In genomic region chr6:85346028-85346634, GRCm38 (mm10) we compare ENCODE assay signal across 8 mouse cellular contexts. TPM values are rescaled to one million over a fixed set of nuclear protein-coding genes. Genes with fewer than 3 reads are reported as not detected.
DNase-seq lines count a peak whose midpoint lies in the region; ATAC-seq and TF ChIP-seq lines count a peak whose summit lies in the region.

No protein-coding gene starts in this region.

- H3K4me2 ChIP-seq in intestine, embryonic 14.5 days (ENCODE audit: low read length), result no peak overlapping the region

- 39% methylated on average over 6 of the region's 6 CpGs for WGBS in intestine, embryonic 14.5 days
- WGBS in midbrain, embryonic 10.5 days, result 43% methylated on average over 6 of the region's 6 CpGs

- intact Hi-C loops in gastrocnemius, postnatal 14 days (cut with DNase I; ENCODE audit: low total_unique reads), result loop anchor here (5.0 kb wide), 1 partner anchor 46 kb away; no protein-coding TSS in a partner anchor
- intact Hi-C loops in left cerebral cortex, postnatal 10 days (cut with DNase I), result loop anchor here (5.0 kb wide), 1 partner anchor 46 kb away; no protein-coding TSS in a partner anchor

- H3K27me3 ChIP-seq in intestine, embryonic 14.5 days (replicated peaks; ENCODE audit: control insufficient read depth, insufficient read depth, low read length), result no peaks in the 10 kb centered on the region
- H3K27me3 ChIP-seq in midbrain, embryonic 10.5 days (ENCODE audit: low read depth, poor library complexity, severe bottlenecking), result peaks cover 31% of the 10 kb centered on the region

- peak; percentile 83 for ATAC-seq in intestine, embryonic 14.5 days (replicated peaks; ENCODE audit: low FRiP score, low TSS enrichment, low read depth)

- H3K27ac ChIP-seq in cortical plate, adult 2 months (ENCODE audit: insufficient read depth, low read length), result no peak overlapping the region
- H3K27ac ChIP-seq in intestine, embryonic 14.5 days (ENCODE audit: low read depth), result no peak overlapping the region
- H3K27ac ChIP-seq in midbrain, embryonic 10.5 days (replicated peaks), result no peak overlapping the region; the same call in 1 of the 2 replicates

- H3K9ac ChIP-seq in intestine, embryonic 14.5 days (ENCODE audit: low read length), result no peak overlapping the region

- H3K4me1 ChIP-seq in cortical plate, adult 2 months (ENCODE audit: control insufficient read depth, insufficient read depth, low read length), result peaks cover 3% of the 10 kb centered on the region; the same call in 1 of the 2 replicates
- H3K4me1 ChIP-seq in intestine, embryonic 14.5 days (replicated peaks; ENCODE audit: control insufficient read depth, insufficient read depth, low read length), result no peaks in the 10 kb centered on the region
- peaks cover 4% of the 10 kb centered on the region; the same call in 1 of the 2 replicates for H3K4me1 ChIP-seq in midbrain, embryonic 10.5 days

- H3K36me3 ChIP-seq in intestine, embryonic 14.5 days (ENCODE audit: control insufficient read depth, insufficient read depth, low read length), result 0 out of 2 replicates have a peak, but pooled peaks cover 7% of the 10 kb centered on the region
- H3K36me3 ChIP-seq in midbrain, embryonic 10.5 days, result no peaks in the 10 kb centered on the region

- H3K9me3 ChIP-seq in intestine, embryonic 14.5 days (ENCODE audit: control insufficient read depth, low read length), result no peaks in the 10 kb centered on the region
- no peaks in the 10 kb centered on the region for H3K9me3 ChIP-seq in midbrain, embryonic 10.5 days (replicated peaks)

- no peak for TF ChIP-seq POLR2A in cortical plate, adult 2 months (IDR thresholded peaks at IDR 0.05; ENCODE audit: extremely low read depth, insufficient read depth, low read length)

- DNase-seq in adrenal gland, adult (ENCODE audit: inconsistent age in 2 of 2, low spot score in 1 of 2), result peak; percentile 85 to 94
- peak; percentile 82 for DNase-seq in gastrocnemius, postnatal 14 days
- DNase-seq in intestine, embryonic 14.5 days (ENCODE audit: low spot score), result peak; percentile 92
- peak; percentile 82 to 90 for DNase-seq in left cerebral cortex, postnatal 10 days (ENCODE audit: extremely low spot score in 1 of 2, low spot score in 2 of 2)
- DNase-seq in midbrain, embryonic 10.5 days (ENCODE audit: low spot score), result peak; percentile 82
- DNase-seq in right cerebral cortex, postnatal 4 days, result peak; percentile 89
- DNase-seq in urinary bladder, postnatal 4 days (ENCODE audit: low spot score in 2 of 2), result peak; percentile 68 to 87

- H3K4me3 ChIP-seq in cortical plate, adult 2 months (ENCODE audit: insufficient read depth, low read length), result no peak overlapping the region
- no peak overlapping the region for H3K4me3 ChIP-seq in intestine, embryonic 14.5 days (ENCODE audit: low read depth, low read length)
- H3K4me3 ChIP-seq in midbrain, embryonic 10.5 days, result no peak overlapping the region

- TF ChIP-seq CTCF in cortical plate, adult 2 months (IDR thresholded peaks at IDR 0.05; ENCODE audit: extremely low read depth, insufficient read depth, low read length), result peak; percentile 98

RNA-seq across cellular contexts. Expression of gene Sfxn5, which starts 12.9 kb away (rescaled TPM):
- polyA plus RNA-seq in cortical plate, adult 2 months (2012; rRNA removed), result 163 and 164 TPM in 2 replicates
- total RNA-seq in gastrocnemius, postnatal 14 days (2021), result 1 to 10 TPM; 2.7 to 4.1 TPM
- 6.3 and 8.3 TPM in 2 replicates for polyA plus RNA-seq in intestine, embryonic 14.5 days (2014; fragmentation: Nextera tagmentation; extraction: Ambion mirVana)
- total RNA-seq in left cerebral cortex, postnatal 10 days (2021), result 100 to 1,000 TPM; 136 to 141 TPM
- 8.7 and 10.5 TPM in 2 replicates for polyA plus RNA-seq in midbrain, embryonic 10.5 days (2016; fragmentation: Nextera tagmentation; extraction: Ambion mirVana)

RNA-seq across cellular contexts. Expression of gene Rab11fip5, which starts 28.3 kb away (rescaled TPM):
- 46.6 and 48.5 TPM in 2 replicates for polyA plus RNA-seq in cortical plate, adult 2 months (2012; rRNA removed)
- total RNA-seq in gastrocnemius, postnatal 14 days (2021), result 10 to 100 TPM; 25.9 to 31.5 TPM
- polyA plus RNA-seq in intestine, embryonic 14.5 days (2014; fragmentation: Nextera tagmentation; extraction: Ambion mirVana), result 6.1 and 8.0 TPM in 2 replicates
- 10 to 100 TPM; 56.9 to 57.5 TPM for total RNA-seq in left cerebral cortex, postnatal 10 days (2021)
- 4.2 and 6.4 TPM in 2 replicates for polyA plus RNA-seq in midbrain, embryonic 10.5 days (2016; fragmentation: Nextera tagmentation; extraction: Ambion mirVana)

Comparison
In these comparisons a context has a peak if more than half of its experiments do, and no peak if none do; other contexts are left out.
1. RNA of gene Sfxn5, which starts 12.9 kb away (polyA plus RNA-seq): 163 to 164 TPM in cortical plate, adult 2 months; 8.7 to 10.5 TPM in midbrain, embryonic 10.5 days and 6.3 to 8.3 TPM in intestine, embryonic 14.5 days; every median in the first group is over 10 times any median in the second.
2. Peak in every context shown above with its lines, with median percentiles within 50 percentile points of each other: DNase-seq.